Mouse (Mus musculus) neural tube, embryonic 15.5 days (tissue): ENCODE results near the gene Senp8. TPM values are rescaled to one million over a fixed set of nuclear protein-coding genes. Genes with fewer than 3 reads are reported as not detected.

Experiments used
- polyA plus RNA-seq: library from polyadenylated mRNA; unstranded; fragments of >200 nt; fragmentation: Nextera tagmentation; extraction: Ambion mirVana; gene quantifications from 2 replicates; pipeline ENCODE4 v1.2.1, GENCODE M21; 2015

Gene Senp8
- polyA plus RNA-seq, 1 experiment from 2014 or later: 8.4 TPM

Other genes starting within 250 kb of the Senp8 start
- 59.9 and 64.3 TPM in 2 replicates for gene Hexa, start 211.2 kb downstream of the Senp8 start, polyA plus RNA-seq
- gene Tmem202, start 210.9 kb downstream of the Senp8 start, polyA plus RNA-seq: 0.83 and 1.3 TPM in 2 replicates
- gene Celf6, start 172.8 kb downstream of the Senp8 start, polyA plus RNA-seq: 30.5 and 35.8 TPM in 2 replicates
- gene Parp6, start 133.4 kb downstream of the Senp8 start, polyA plus RNA-seq: 180 and 208 TPM in 2 replicates
- 997 and 1,089 TPM in 2 replicates for gene Pkm, start 94.3 kb downstream of the Senp8 start, polyA plus RNA-seq
- gene Gramd2, start 70.6 kb downstream of the Senp8 start, polyA plus RNA-seq: 3.8 and 4.2 TPM in 2 replicates
- gene Myo9a, start 186 bp upstream of the Senp8 start, polyA plus RNA-seq: 21.1 and 23.8 TPM in 2 replicates
- not detected in 2 replicates for gene Nr2e3, start 209.9 kb upstream of the Senp8 start, polyA plus RNA-seq